Mouse (Mus musculus) midbrain, embryonic 16.5 days (tissue): ENCODE results near the gene Hps1. TPM values are rescaled to one million over a fixed set of nuclear protein-coding genes. Genes with fewer than 3 reads are reported as not detected.
A peak's percentile ranks its signal among the peaks of the same experiment; 100 is the strongest.

Experiments
- ATAC-seq: fragments of 200-750 bp; cut with Nextera tagmentation; 2 replicates; pipeline ENCODE4 v1.8.0; 2017; ENCODE audit warnings: moderate TSS enrichment
- H3K27ac ChIP-seq: fragments of 300-500 bp; sonication (generic); 2 replicates; pipeline ENCODE4 v1.5.1; 2014; ENCODE audit warnings: mild to moderate bottlenecking, low read length, mixed read lengths
- H3K27me3 ChIP-seq: fragments of 300-500 bp; sonication (generic); 2 replicates; pipeline ENCODE4 v1.6.1; 2014; ENCODE audit warnings: low read depth, low read length, mixed read lengths; ENCODE audit not compliant: control insufficient read depth, insufficient read depth
- H3K36me3 ChIP-seq: fragments of 300-500 bp; sonication (generic); 2 replicates; pipeline ENCODE4 v1.6.1; 2014; ENCODE audit warnings: mild to moderate bottlenecking, low read length, moderate library complexity, mixed read lengths; ENCODE audit not compliant: control insufficient read depth, insufficient read depth
- H3K4me1 ChIP-seq: fragments of 300-500 bp; sonication (generic); 2 replicates; pipeline ENCODE4 v1.6.1; 2014; ENCODE audit warnings: mild to moderate bottlenecking, low read length, mixed read lengths; ENCODE audit not compliant: control insufficient read depth, insufficient read depth
- H3K4me2 ChIP-seq: fragments of 300-500 bp; sonication (generic); 2 replicates; pipeline ENCODE4 v1.6.1; 2014; ENCODE audit warnings: mild to moderate bottlenecking, low read length, mixed read lengths
- H3K4me3 ChIP-seq: fragments of 300-500 bp; sonication (generic); 2 replicates; pipeline ENCODE4 v1.5.1; 2014; ENCODE audit warnings: low read depth, mild to moderate bottlenecking, low read length, moderate library complexity, mixed read lengths
- H3K9ac ChIP-seq: fragments of 300-500 bp; sonication (generic); 2 replicates; pipeline ENCODE4 v1.6.1; 2014; ENCODE audit warnings: low read depth, low read length, mixed read lengths
- H3K9me3 ChIP-seq: fragments of 300-500 bp; sonication (generic); replicated peaks from 2 replicates; pipeline ENCODE4 v1.6.1; 2014; ENCODE audit warnings: mild to moderate bottlenecking, low read length, mixed read lengths; ENCODE audit not compliant: control insufficient read depth, poor library complexity, severe bottlenecking
- WGBS: fragments of 180-500 bp; shearing (Covaris S2); extraction: QIAGEN DNeasy Blood & Tissue Kit; methylation state at CpG from one replicate; pipeline ENCODE4 v1.1.7; 2014; 5-methylcytosine and 5-hydroxymethylcytosine counted together
- polyA plus RNA-seq: library from polyadenylated mRNA; unstranded; fragments of >200 nt; fragmentation: Nextera tagmentation; extraction: Ambion mirVana; gene quantifications from 2 replicates; pipeline ENCODE4 v1.2.1, GENCODE M21; 2015

Gene Hps1
- polyA plus RNA-seq = 10.9 and 11.7 TPM in 2 replicates

GRCm38 (mm10) chr19:42779531-42780155, at the start of gene Hps1:
TSS of gene Hps1 (minus strand) at chr19:42779978.
- H3K36me3 ChIP-seq = no peaks in the 10 kb centered on the region
- peak within 1 kb of the TSS; percentile 88 for H3K27ac ChIP-seq
- H3K9me3 ChIP-seq = no peaks in the 10 kb centered on the region
- peak; percentile 98 for ATAC-seq
- H3K4me1 ChIP-seq = no peaks in the 10 kb centered on the region; the same call in 1 of the 2 replicates
- no peaks in the 10 kb centered on the region for H3K27me3 ChIP-seq
- WGBS = under 1% methylated on average over 41 of the region's 43 CpGs
- peak within 1 kb of the TSS; percentile 76 for H3K9ac ChIP-seq
- peak within 1 kb of the TSS; percentile 80 for H3K4me2 ChIP-seq
- peak within 1 kb of the TSS; percentile 63 for H3K4me3 ChIP-seq

DNA sequence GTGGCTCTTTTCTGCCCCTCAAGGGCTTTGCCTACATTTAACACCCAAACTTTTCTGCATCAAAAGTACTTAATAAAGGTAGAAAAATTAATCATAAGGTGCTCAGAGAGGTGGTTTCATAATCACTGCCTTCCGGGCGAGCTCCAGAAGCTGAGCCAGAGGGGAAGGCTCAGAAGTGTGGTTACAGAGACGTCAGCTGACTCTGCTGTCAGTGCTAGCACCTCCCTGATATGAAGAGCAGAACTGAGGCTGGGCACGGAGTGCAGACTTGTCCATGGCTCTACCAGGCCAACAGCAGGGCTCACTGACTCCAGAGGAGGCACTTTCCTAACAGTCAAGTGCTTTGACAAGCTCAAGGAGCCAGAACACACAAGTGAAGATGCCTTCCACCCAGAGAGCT, 49.4 kb upstream of the Hps1 start:
- H3K4me1 ChIP-seq = no peaks in the 10 kb centered on the region
- no peaks in the 10 kb centered on the region for H3K27me3 ChIP-seq
- no peaks in the 10 kb centered on the region for H3K9me3 ChIP-seq
- H3K9ac ChIP-seq = no peak overlapping the region
- H3K4me3 ChIP-seq = no peak overlapping the region
- ATAC-seq = no peak
- H3K4me2 ChIP-seq = no peak overlapping the region
- H3K27ac ChIP-seq = no peak overlapping the region
- 67% methylated on average over 4 of the region's 4 CpGs for WGBS
- no peaks in the 10 kb centered on the region for H3K36me3 ChIP-seq

DNA sequence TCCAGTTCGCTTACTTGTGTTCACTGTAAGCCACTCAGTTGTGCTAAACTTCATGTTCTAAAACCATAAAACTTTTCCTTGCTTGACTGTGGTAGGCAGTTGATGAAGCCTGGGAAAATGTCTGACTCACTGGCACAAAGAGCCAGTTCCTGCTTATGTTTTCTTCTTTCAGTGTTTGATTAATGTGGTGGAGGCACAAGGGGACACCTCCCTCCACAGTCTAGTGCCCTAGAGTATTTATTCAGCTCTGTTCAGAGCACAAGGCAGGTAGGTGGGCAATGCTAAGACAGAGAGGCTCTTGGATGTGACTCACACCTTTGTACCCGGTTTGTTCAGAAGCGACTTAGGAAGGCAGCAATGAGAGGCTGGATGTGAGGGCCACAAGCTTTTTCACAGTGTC, 48.1 kb upstream of the Hps1 start:
- no peak overlapping the region for H3K27ac ChIP-seq
- no peak overlapping the region for H3K4me2 ChIP-seq
- no peaks in the 10 kb centered on the region for H3K36me3 ChIP-seq
- H3K4me3 ChIP-seq = no peak overlapping the region
- no peaks in the 10 kb centered on the region for H3K9me3 ChIP-seq
- H3K27me3 ChIP-seq = no peaks in the 10 kb centered on the region
- ATAC-seq = no peak
- H3K9ac ChIP-seq = no peak overlapping the region
- WGBS = 94% methylated on average over 3 of the region's 3 CpGs
- no peaks in the 10 kb centered on the region for H3K4me1 ChIP-seq

GRCm38 (mm10) chr19:42820109-42820508, 40.3 kb upstream of the Hps1 start:
- H3K4me2 ChIP-seq = no peak overlapping the region
- no peak overlapping the region for H3K27ac ChIP-seq
- ATAC-seq = no peak
- 92% methylated on average over 5 of the region's 5 CpGs for WGBS
- no peak overlapping the region for H3K4me3 ChIP-seq
- no peaks in the 10 kb centered on the region for H3K4me1 ChIP-seq
- no peaks in the 10 kb centered on the region for H3K27me3 ChIP-seq
- H3K9ac ChIP-seq = no peak overlapping the region
- H3K9me3 ChIP-seq = no peaks in the 10 kb centered on the region
- H3K36me3 ChIP-seq = no peaks in the 10 kb centered on the region

- Histone ChIP-seq H3K9ac (no peak overlapping the region), H3K4me1 (no peaks in the 10 kb centered on the region), H3K27ac (no peak overlapping the region), H3K4me2 (no peak overlapping the region), H3K27me3 (no peaks in the 10 kb centered on the region), H3K36me3 (no peaks in the 10 kb centered on the region), H3K9me3 (no peaks in the 10 kb centered on the region), H3K4me3 (no peak overlapping the region)
- 61% methylated on average over 2 of the region's 2 CpGs for WGBS
- no peak for ATAC-seq
These were observed 38.0 kb upstream of the Hps1 start for GRCm38 (mm10) chr19:42817761-42818160.

GRCm38 (mm10) chr19:42816261-42816660, 36.5 kb upstream of the Hps1 start:
- Histone ChIP-seq H3K4me1 (no peaks in the 10 kb centered on the region), H3K27me3 (no peaks in the 10 kb centered on the region), H3K9me3 (no peaks in the 10 kb centered on the region), H3K27ac (no peak overlapping the region), H3K4me3 (no peak overlapping the region), H3K9ac (no peak overlapping the region), H3K4me2 (no peak overlapping the region), H3K36me3 (no peaks in the 10 kb centered on the region)
- no peak for ATAC-seq
- WGBS = 88% methylated on average over 2 of the region's 2 CpGs

- Histone ChIP-seq H3K27ac (no peak overlapping the region), H3K36me3 (no peaks in the 10 kb centered on the region), H3K4me3 (no peak overlapping the region), H3K9ac (no peak overlapping the region), H3K9me3 (no peaks in the 10 kb centered on the region), H3K4me1 (no peaks in the 10 kb centered on the region), H3K27me3 (no peaks in the 10 kb centered on the region), H3K4me2 (no peak overlapping the region)
- ATAC-seq = no peak
- 79% methylated on average over 5 of the region's 5 CpGs for WGBS
These were observed 30.4 kb upstream of the Hps1 start for GRCm38 (mm10) chr19:42810140-42810539.

DNA sequence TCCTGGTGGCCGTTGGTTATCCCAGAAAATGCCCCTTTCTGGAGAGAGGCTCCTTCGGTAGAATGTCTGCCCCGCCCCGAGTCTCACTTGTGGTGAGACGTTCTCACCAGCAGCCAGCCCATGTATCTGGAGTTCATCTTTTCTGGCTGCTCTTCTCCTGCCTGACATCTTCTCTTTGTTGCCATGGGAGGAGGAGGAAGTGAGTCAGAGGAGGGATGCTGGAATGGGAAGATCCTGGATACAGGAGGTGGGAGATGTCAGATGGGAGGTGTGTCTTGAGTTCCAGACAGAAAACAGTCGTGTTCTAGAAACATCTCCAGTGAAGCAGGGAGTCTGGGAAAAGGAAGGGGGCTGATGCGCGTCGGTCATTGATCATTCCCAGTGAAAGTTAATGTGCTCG, 29.7 kb upstream of the Hps1 start:
- H3K27me3 ChIP-seq = no peaks in the 10 kb centered on the region
- no peaks in the 10 kb centered on the region for H3K4me1 ChIP-seq
- WGBS = 87% methylated on average over 10 of the region's 10 CpGs
- no peak overlapping the region for H3K4me2 ChIP-seq
- no peak for ATAC-seq
- H3K4me3 ChIP-seq = no peak overlapping the region
- H3K36me3 ChIP-seq = no peaks in the 10 kb centered on the region
- no peak overlapping the region for H3K9ac ChIP-seq
- H3K27ac ChIP-seq = no peak overlapping the region
- H3K9me3 ChIP-seq = no peaks in the 10 kb centered on the region

GRCm38 (mm10) chr19:42797866-42798265, 18.1 kb upstream of the Hps1 start:
- no peak overlapping the region for H3K4me2 ChIP-seq
- H3K9ac ChIP-seq = no peak overlapping the region
- 56% methylated on average over 2 of the region's 2 CpGs for WGBS
- H3K4me1 ChIP-seq = no peaks in the 10 kb centered on the region; the same call in 1 of the 2 replicates
- H3K36me3 ChIP-seq = no peaks in the 10 kb centered on the region
- no peak for ATAC-seq
- no peaks in the 10 kb centered on the region for H3K9me3 ChIP-seq
- no peak overlapping the region for H3K27ac ChIP-seq
- no peaks in the 10 kb centered on the region for H3K27me3 ChIP-seq
- no peak overlapping the region for H3K4me3 ChIP-seq
